Mouse (Mus musculus) T-helper 17 cell (primary cell): ENCODE results near the gene Rhbdf1.

Source experiments
- in situ Hi-C, 2 experiments: fragments of 300-600 bp; cut with MboI, MseI; formaldehyde crosslinking; loops; 1 replicate in 1 of 2; 2 replicates in 1 of 2; pipeline ENCODE4 v1.15.1; 2025; ENCODE audit warnings: high pct_unique_total_duplicates in 2 of 2

Gene Rhbdf1

GRCm38 (mm10) chr11:32221951-32222409 is at the start of gene Rhbdf1:
Gene Rhbdf1 (minus strand): TSS chr11:32222300.
- in situ Hi-C loops, result no loop called here

GRCm38 (mm10) chr11:32271178-32271577 is 49.1 kb upstream of the Rhbdf1 start:
- in situ Hi-C loops, result loop anchor here in 1 of 2 experiments (25.0 kb wide), 1 partner anchor 1284 kb away; the partner anchor contains the start of gene Chac2

GRCm38 (mm10) chr11:32268952-32269351 is 46.9 kb upstream of the Rhbdf1 start:
- in situ Hi-C loops, result loop anchor here in 1 of 2 experiments (25.0 kb wide), 1 partner anchor 1282 kb away; the partner anchor contains the start of gene Chac2

- in situ Hi-C loops, result loop anchor here in 1 of 2 experiments (25.0 kb wide), 1 partner anchor 1281 kb away; the partner anchor contains the start of gene Chac2
These were observed 45.9 kb upstream of the Rhbdf1 start for GRCm38 (mm10) chr11:32267964-32268363.

- in situ Hi-C loops, result loop anchor here in 1 of 2 experiments (25.0 kb wide), 1 partner anchor 1280 kb away; the partner anchor contains the start of gene Chac2
These were observed 45.2 kb upstream of the Rhbdf1 start, which contains the start of gene Nprl3 for GRCm38 (mm10) chr11:32267188-32267884. Gene Nprl3 (minus strand): TSS chr11:32267707.

- in situ Hi-C loops, result loop anchor here in 1 of 2 experiments (25.0 kb wide), 1 partner anchor 1279 kb away; the partner anchor contains the start of gene Chac2
These were observed 44.7 kb upstream of the Rhbdf1 start for GRCm38 (mm10) chr11:32266776-32267175.

- in situ Hi-C loops, result loop anchor here in 1 of 2 experiments (25.0 kb wide), 1 partner anchor 1279 kb away; the partner anchor contains the start of gene Chac2
These were observed 44.1 kb upstream of the Rhbdf1 start for GRCm38 (mm10) chr11:32266194-32266593.

- in situ Hi-C loops, result loop anchor here in 1 of 2 experiments (25.0 kb wide), 1 partner anchor 1278 kb away; the partner anchor contains the start of gene Chac2
These were observed 43.1 kb upstream of the Rhbdf1 start for GRCm38 (mm10) chr11:32265117-32265738.

GRCm38 (mm10) chr11:32262674-32263415 is 40.7 kb upstream of the Rhbdf1 start:
- in situ Hi-C loops, result loop anchor here in 1 of 2 experiments (25.0 kb wide), 1 partner anchor 1276 kb away; the partner anchor contains the start of gene Chac2

GRCm38 (mm10) chr11:32256566-32256965 is 34.5 kb upstream of the Rhbdf1 start:
- in situ Hi-C loops, result loop anchor here in 1 of 2 experiments (25.0 kb wide), 1 partner anchor 1269 kb away; the partner anchor contains the start of gene Chac2

- in situ Hi-C loops, result loop anchor here in 1 of 2 experiments (25.0 kb wide), 1 partner anchor 1269 kb away; the partner anchor contains the start of gene Chac2
These were observed 34.0 kb upstream of the Rhbdf1 start for GRCm38 (mm10) chr11:32256146-32256545.

- in situ Hi-C loops, result loop anchor here in 1 of 2 experiments (25.0 kb wide), 1 partner anchor 1266 kb away; the partner anchor contains the start of gene Chac2
These were observed 31.0 kb upstream of the Rhbdf1 start for GRCm38 (mm10) chr11:32253121-32253520.

GRCm38 (mm10) chr11:32250880-32251763 is 29.0 kb upstream of the Rhbdf1 start:
- in situ Hi-C loops, result loop anchor here in 1 of 2 experiments (25.0 kb wide), 1 partner anchor 1264 kb away; the partner anchor contains the start of gene Chac2

GRCm38 (mm10) chr11:32248350-32248749 is 26.2 kb upstream of the Rhbdf1 start:
- in situ Hi-C loops, result no loop called here

- in situ Hi-C loops, result no loop called here
These were observed 25.0 kb upstream of the Rhbdf1 start for GRCm38 (mm10) chr11:32247068-32247467.

GRCm38 (mm10) chr11:32245614-32246013 is 23.5 kb upstream of the Rhbdf1 start:
- in situ Hi-C loops, result no loop called here

GRCm38 (mm10) chr11:32244617-32245016 is 22.5 kb upstream of the Rhbdf1 start:
- in situ Hi-C loops, result no loop called here

- in situ Hi-C loops, result no loop called here
These were observed 22.0 kb upstream of the Rhbdf1 start for GRCm38 (mm10) chr11:32244064-32244463.

GRCm38 (mm10) chr11:32243205-32243955 is 21.3 kb upstream of the Rhbdf1 start:
- in situ Hi-C loops, result no loop called here
